Mouse (Mus musculus): ENCODE results near the gene Dido1.
A peak's percentile ranks its signal among the peaks of the same experiment; 100 is the strongest.
"Not testable (repeated sequence)": the region's sequence is repeated elsewhere in the genome, so short reads cannot be mapped to it uniquely, and the experiment has no call there.

Dido1 gene

GRCm38 (mm10) chr2:180724585-180725413, 15.0 kb upstream of the Dido1 start, which contains the start of gene Slc17a9:
TSS of gene Slc17a9 (plus strand) at chr2:180725263.
- DNase-seq (ENCODE audit: inconsistent age in 2 of 2, low spot score in 1 of 2): peak; percentile 72 to 84

- peak in 1 of 2 experiments; percentile 22 for DNase-seq (ENCODE audit: inconsistent age in 2 of 2, low spot score in 1 of 2)
Measured at GRCm38 (mm10) chr2:180723865-180724264, 14.1 kb upstream of the Dido1 start.

DNA sequence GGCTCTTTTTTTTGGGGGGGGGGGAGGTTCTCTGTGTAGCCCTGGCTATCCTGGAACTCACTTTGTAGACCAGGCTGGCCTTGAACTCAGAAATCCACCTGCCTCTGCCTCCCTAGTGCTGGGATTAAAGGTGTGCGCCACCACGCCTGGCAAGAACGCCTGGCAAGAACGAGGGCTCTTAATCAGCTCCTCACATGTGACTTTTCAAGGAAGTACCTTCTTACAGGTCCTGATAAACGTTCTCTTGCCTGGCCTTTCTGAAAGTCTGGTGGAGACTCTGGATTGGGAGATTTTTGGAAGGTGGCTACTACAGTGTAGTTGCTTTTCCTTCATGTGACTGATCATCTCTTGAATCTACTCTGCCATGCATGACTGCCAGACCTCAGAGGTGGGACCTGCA, 12.9 kb upstream of the Dido1 start:
- not testable (repeated sequence) for DNase-seq (ENCODE audit: inconsistent age in 2 of 2, low spot score in 1 of 2)

- no peak for DNase-seq (ENCODE audit: inconsistent age in 2 of 2, low spot score in 1 of 2)
Measured at GRCm38 (mm10) chr2:180712037-180712689, 2.4 kb upstream of the Dido1 start.

GRCm38 (mm10) chr2:180711527-180711926, 1.7 kb upstream of the Dido1 start:
- no peak for DNase-seq (ENCODE audit: inconsistent age in 2 of 2, low spot score in 1 of 2)

GRCm38 (mm10) chr2:180710276-180711155, 717 bp upstream of the Dido1 start:
- DNase-seq (ENCODE audit: inconsistent age in 2 of 2, low spot score in 1 of 2): no peak

- DNase-seq (ENCODE audit: inconsistent age in 2 of 2, low spot score in 1 of 2): no peak
Measured at GRCm38 (mm10) chr2:180709023-180709922, 526 bp downstream of the Dido1 start.

DNA sequence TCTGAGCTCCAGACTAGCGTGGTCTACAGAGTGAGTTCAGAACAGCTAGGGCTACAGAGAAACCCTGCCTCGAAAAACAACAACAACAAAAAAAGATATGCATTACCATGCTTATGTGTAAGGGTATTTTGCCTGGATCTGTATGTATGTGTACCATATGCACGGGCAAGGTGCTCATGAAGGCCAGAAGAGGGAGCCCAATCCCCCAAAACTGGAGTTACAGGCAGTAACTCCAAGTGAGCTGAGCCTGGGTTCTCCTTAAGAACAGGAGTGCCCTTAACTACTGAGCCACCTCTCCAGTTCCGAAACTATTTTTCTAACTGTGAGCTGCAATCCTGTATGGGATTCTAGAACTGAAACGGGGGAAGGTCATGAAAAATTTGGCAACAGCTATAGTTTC, 3.8 kb downstream of the Dido1 start:
- no peak for DNase-seq (ENCODE audit: inconsistent age in 2 of 2, low spot score in 1 of 2)

DNA sequence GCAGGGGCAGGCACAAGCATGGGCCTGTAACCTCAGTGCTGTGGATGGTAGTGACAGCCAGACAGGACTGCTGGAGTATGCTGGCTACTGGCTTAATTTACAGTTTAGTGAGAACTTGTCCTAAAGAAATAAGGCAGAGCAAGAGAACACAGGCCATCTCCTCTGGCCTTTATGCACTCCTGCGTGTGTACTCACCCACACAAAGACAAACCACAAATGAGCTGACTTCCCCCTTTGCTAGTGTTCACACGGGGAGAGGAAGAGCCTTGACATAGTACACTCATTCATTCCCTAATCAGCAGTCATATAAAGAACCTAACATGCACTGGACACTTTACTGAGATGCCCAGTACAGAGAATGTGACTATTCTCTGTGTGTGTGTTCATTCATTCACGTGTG, 4.7 kb downstream of the Dido1 start:
- no peak for DNase-seq (ENCODE audit: inconsistent age in 2 of 2, low spot score in 1 of 2)

DNA sequence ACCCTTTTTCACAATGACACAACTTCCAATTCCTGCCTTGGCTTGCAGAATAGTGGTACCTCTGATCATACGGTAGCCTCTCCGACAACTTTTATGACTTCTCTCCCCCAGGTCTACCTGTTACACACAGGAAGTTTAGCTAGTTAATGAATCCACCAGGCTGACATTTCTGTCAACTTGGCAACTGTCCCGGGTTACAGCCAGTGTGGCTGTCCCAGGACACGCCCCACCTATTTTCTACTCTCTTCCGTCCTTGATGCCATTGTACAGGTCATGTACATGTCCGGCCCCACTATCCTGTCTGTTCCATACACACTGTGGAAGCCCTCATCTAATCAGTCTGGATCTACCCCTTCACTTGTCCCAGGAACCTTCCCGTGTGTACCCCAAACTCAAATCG, 5.2 kb downstream of the Dido1 start:
- DNase-seq (ENCODE audit: inconsistent age in 2 of 2, low spot score in 1 of 2): peak; percentile 58 to 86

DNA sequence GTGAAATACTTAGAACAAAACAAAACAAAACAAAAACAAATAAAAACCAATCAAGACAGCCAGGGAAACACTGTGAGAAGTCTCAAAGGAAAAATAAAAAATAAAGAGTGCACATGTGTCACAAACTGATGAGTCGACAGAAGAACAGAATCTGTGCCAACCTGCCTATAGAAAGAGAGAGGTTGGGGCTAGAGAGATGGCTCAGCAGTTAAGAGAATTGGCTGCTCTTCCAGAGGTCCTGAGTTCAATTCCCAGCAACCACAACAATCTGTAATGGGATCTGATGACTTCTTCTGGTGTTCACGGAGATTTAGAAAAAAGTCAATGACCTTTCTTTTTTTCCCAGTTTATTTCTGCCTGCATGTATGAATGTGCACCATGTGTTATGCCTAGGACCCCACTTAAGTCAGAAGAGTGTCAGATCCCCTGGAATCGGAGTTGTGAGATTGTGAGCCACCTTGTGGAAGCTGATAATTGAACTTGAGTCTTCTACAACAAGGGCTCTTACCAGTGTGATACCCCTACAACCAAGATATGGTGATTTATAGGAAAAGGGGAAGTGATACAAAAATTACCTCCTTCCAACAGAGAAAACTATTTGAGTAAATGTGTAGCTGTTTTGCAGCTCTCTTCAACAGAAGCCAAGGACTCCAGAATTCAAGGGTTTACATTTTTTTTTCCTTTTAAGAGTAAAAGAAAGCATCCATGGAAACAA, 6.0 kb downstream of the Dido1 start:
- DNase-seq (ENCODE audit: inconsistent age in 2 of 2, low spot score in 1 of 2): no peak

DNA sequence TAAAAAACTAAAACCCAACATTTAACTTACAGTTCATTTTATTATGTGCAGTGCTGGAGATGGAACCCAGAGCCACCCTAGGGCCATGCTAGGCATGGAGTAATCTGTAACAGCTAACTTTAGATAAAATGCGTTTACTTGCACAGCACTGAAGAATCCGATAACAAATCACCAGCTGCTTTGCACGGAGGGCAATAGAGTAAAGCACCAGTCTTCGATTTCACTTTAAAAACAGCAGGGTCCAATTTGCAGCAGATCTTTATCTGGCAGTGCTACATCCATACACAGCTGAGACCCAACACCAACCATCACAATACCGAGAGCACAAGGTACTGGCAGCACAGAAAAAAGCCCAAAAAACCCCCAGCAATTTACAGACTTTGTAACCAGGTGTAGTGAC, 6.6 kb downstream of the Dido1 start:
- DNase-seq (ENCODE audit: inconsistent age in 2 of 2, low spot score in 1 of 2): no peak

DNA sequence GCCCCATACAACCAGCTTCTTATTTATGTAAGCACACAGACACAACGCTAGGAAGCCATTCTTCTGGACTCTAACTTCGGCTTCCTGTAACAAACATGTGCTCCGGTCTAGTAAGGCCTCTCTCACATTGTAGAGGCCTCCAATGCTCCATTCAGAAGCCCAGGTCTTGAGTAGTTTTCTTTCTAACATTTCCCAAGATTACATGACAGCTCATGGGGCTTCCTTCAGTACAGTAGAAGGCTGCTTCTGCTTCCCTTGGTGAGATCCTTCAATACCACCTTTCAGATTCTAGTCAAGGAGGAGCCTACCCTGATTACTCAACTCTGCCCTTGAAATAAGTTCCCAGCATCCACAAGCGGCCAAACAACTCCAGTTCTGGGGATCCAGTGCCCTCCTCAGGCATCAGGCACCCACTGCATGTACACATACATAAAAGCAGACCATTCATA, 7.1 kb downstream of the Dido1 start:
- DNase-seq (ENCODE audit: inconsistent age in 2 of 2, low spot score in 1 of 2): peak; percentile 33 to 73

DNA sequence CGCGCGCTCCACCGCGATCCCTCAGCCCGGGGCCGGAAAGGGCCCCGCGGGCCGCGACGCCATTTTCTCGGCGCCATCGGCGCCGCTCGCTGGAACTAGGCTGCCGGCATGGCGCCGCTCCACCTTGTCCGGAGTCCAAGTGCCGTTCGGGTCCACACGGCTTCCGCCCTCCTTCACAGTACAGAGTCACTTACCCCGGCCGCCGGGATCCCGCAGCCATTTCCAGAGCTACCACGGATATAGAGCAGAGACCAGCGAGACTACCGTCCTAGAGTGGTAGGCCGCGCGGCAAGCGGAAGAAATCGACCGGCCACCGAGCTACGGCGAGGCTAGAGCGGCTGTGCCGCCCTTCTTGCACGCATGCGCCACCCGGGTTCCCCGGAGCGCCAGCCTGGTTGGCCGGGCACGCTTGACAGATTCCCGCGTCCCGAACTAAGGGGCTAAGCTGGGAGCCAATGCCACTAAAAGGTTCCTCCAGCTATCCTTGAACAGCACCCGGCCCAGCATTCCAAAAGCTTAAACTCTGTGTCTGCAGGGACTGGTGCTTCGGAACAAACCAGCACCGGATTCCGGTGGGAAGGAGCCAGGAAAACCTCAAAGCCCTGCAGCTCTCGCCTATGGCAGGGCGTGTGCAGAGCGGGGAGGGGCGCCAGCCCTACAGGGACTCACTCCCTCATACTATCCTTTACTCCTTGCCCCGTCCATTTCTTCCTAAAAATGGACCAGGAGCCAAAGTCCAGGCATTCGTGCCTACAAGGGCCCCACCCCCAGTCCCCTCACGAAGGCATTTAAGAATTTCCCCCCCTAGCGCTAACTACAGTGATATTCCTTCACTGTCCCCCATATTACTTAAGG, 7.8 kb downstream of the Dido1 start:
- DNase-seq (ENCODE audit: inconsistent age in 2 of 2, low spot score in 1 of 2): peak; percentile 94 to 98

DNA sequence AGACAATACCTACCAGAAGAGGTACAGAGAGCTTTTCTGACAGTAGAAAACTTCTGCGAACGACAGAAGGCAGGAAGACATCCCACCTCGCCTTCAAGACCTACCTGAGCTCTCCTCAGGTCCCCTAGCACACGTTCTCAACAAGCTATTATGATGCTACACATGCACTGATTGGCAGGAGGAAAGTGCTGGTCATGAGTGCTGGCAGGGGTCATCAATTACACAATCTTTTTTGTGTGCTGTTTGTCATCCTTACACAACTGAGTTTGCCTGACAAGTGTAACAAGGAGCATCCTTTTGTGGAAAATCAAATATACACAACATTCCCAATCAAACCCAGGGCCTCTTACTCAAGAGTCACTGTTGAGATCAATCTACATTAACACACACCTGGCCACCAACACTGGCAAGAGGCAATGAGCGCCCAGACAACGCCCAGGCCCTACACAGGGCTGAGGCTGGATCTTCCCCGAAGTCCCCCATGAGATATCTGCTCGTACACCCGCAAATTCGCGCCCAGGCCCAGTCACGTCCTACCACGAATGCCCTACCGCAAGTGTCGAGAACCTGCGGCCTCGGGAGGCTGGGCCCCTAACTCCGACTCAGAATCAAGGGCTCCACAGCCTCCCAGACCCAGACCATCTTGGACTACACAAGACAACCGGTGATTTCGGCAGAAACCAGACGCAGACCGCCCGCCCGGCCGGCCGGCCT, 8.6 kb downstream of the Dido1 start:
- no peak for DNase-seq (ENCODE audit: inconsistent age in 2 of 2, low spot score in 1 of 2)

DNA sequence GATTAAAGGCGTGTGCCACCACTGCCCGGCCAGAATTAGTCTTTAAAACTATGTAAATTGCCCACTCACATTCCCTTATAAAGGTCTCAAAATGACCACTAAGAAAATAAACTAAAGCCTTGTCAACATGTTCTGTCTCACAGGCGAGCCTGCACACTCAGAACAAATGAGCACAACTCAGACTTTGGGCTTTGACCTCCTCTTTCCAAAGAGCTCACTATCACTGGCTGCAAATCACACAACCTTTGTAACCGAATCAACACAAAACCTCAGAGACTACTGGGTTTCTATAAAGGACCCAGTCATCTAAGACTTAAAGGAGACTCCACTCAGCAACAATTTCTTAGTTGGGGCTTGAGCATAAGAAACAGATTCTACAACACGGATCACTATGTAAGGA, 9.3 kb downstream of the Dido1 start:
- peak in 1 of 2 experiments; percentile 38 for DNase-seq (ENCODE audit: inconsistent age in 2 of 2, low spot score in 1 of 2)

GRCm38 (mm10) chr2:180695176-180695575, 14.6 kb downstream of the Dido1 start:
- no peak for DNase-seq (ENCODE audit: inconsistent age in 2 of 2, low spot score in 1 of 2)

GRCm38 (mm10) chr2:180692630-180693029, 17.2 kb downstream of the Dido1 start:
- peak in 1 of 2 experiments; percentile 44 for DNase-seq (ENCODE audit: inconsistent age in 2 of 2, low spot score in 1 of 2)
